Mouse (Mus musculus): ENCODE data around the gene E330009J07Rik.

E330009J07Rik gene

GRCm38 (mm10) chr6:40436047-40436483 is at the start of gene E330009J07Rik:
TSS of gene E330009J07Rik (minus strand) at chr6:40436135.
- peak; percentile 90 to 94 for DNase-seq

GRCm38 (mm10) chr6:40482318-40482717 is 46.4 kb upstream of the E330009J07Rik start:
- no peak for DNase-seq

GRCm38 (mm10) chr6:40479705-40480104 is 43.8 kb upstream of the E330009J07Rik start:
- DNase-seq: peak; percentile 9 to 44

GRCm38 (mm10) chr6:40476132-40476531 is 40.2 kb upstream of the E330009J07Rik start:
- DNase-seq: no peak

- no peak for DNase-seq
Observed at GRCm38 (mm10) chr6:40471720-40472010, 35.7 kb upstream of the E330009J07Rik start.

GRCm38 (mm10) chr6:40470916-40471719 is 35.2 kb upstream of the E330009J07Rik start, which contains the start of gene Ssbp1:
TSS of gene Ssbp1 (plus strand) at chr6:40471352.
- peak; percentile 94 to 95 for DNase-seq

GRCm38 (mm10) chr6:40465710-40466109 is 29.8 kb upstream of the E330009J07Rik start:
- DNase-seq: peak in 1 of 2 experiments; percentile 24

GRCm38 (mm10) chr6:40454436-40455041 is 18.6 kb upstream of the E330009J07Rik start:
- DNase-seq: peak; percentile 34 to 66

- DNase-seq: no peak
Observed at GRCm38 (mm10) chr6:40448626-40449025, 12.7 kb upstream of the E330009J07Rik start.

GRCm38 (mm10) chr6:40443281-40443928 is 7.5 kb upstream of the E330009J07Rik start:
- DNase-seq: no peak

- DNase-seq: peak; percentile 48 to 63
Observed at GRCm38 (mm10) chr6:40441755-40442154, 5.8 kb upstream of the E330009J07Rik start.

GRCm38 (mm10) chr6:40441276-40441675 is 5.3 kb upstream of the E330009J07Rik start:
- DNase-seq: peak in 1 of 2 experiments; percentile 42

- no peak for DNase-seq
Observed at GRCm38 (mm10) chr6:40439731-40440130, 3.8 kb upstream of the E330009J07Rik start.

- no peak for DNase-seq
Observed at GRCm38 (mm10) chr6:40438936-40439335, 3.0 kb upstream of the E330009J07Rik start, which contains the start of gene Wee2. TSS of gene Wee2 (plus strand) at chr6:40439088.

GRCm38 (mm10) chr6:40435151-40436046 is 536 bp downstream of the E330009J07Rik start:
- peak; percentile 83 to 85 for DNase-seq

GRCm38 (mm10) chr6:40434697-40435096 is 1.2 kb downstream of the E330009J07Rik start:
- DNase-seq: peak in 1 of 2 experiments; percentile 45

GRCm38 (mm10) chr6:40432346-40433275 is 3.3 kb downstream of the E330009J07Rik start:
- DNase-seq: peak; percentile 92 to 93

GRCm38 (mm10) chr6:40431812-40432211 is 4.1 kb downstream of the E330009J07Rik start:
- peak; percentile 22 to 45 for DNase-seq

GRCm38 (mm10) chr6:40431356-40431755 is 4.6 kb downstream of the E330009J07Rik start:
- DNase-seq: peak; percentile 95 to 96

- peak; percentile 58 to 65 for DNase-seq
Observed at GRCm38 (mm10) chr6:40430878-40431277, 5.1 kb downstream of the E330009J07Rik start.

GRCm38 (mm10) chr6:40430251-40430650 is 5.7 kb downstream of the E330009J07Rik start:
- peak in 1 of 2 experiments; percentile 3 for DNase-seq
